Mouse (Mus musculus) ES-Bruce4 (cell line): ENCODE data around the gene Kdr. TPM values are rescaled to one million over a fixed set of nuclear protein-coding genes. Genes with fewer than 3 reads are reported as not detected.

Experiments
- H3K27ac ChIP-seq: 2 replicates; pipeline ENCODE4 v1.5.1; 2012; ENCODE audit warnings: low read length, inconsistent platforms; ENCODE audit not compliant: insufficient read depth
- H3K27me3 ChIP-seq: 2 replicates; pipeline ENCODE4 v1.6.1; 2012; ENCODE audit warnings: mild to moderate bottlenecking, low read length, inconsistent platforms; ENCODE audit not compliant: control insufficient read depth, poor library complexity, insufficient read depth, severe bottlenecking
- H3K36me3 ChIP-seq: 2 replicates; pipeline ENCODE4 v1.6.1; 2012; ENCODE audit warnings: inconsistent platforms, mild to moderate bottlenecking, low read length, moderate library complexity; ENCODE audit not compliant: control insufficient read depth, poor library complexity, insufficient read depth, severe bottlenecking
- H3K4me1 ChIP-seq: one replicate; pipeline ENCODE4 v1.8.1; 2011; ENCODE audit warnings: low read length; ENCODE audit not compliant: control insufficient read depth, insufficient read depth
- H3K4me3 ChIP-seq: 2 replicates; pipeline ENCODE4 v1.5.1; 2011; ENCODE audit warnings: low read depth, mild to moderate bottlenecking, low read length
- H3K9ac ChIP-seq: 2 replicates; pipeline ENCODE4 v1.6.1; 2012; ENCODE audit warnings: low read depth, mild to moderate bottlenecking, inconsistent platforms; ENCODE audit not compliant: poor library complexity, severe bottlenecking
- H3K9me3 ChIP-seq: replicated peaks from 2 replicates; pipeline ENCODE4 v1.6.1; 2012; ENCODE audit warnings: mild to moderate bottlenecking, low read length, inconsistent platforms; ENCODE audit not compliant: control insufficient read depth, poor library complexity, insufficient read depth, severe bottlenecking
- CTCF ChIP-seq: IDR thresholded peaks from one replicate; pipeline ENCODE4 v1.8.1; 2011; ENCODE audit warnings: low read depth, low read length
- EP300 ChIP-seq: IDR thresholded peaks from 2 replicates; pipeline ENCODE4 v1.6.1; 2011; ENCODE audit warnings: low read depth, low read length; ENCODE audit not compliant: insufficient read depth
- POLR2A ChIP-seq: IDR thresholded peaks from one replicate; pipeline ENCODE4 v1.8.1; 2011; ENCODE audit warnings: low read length; ENCODE audit not compliant: insufficient read depth
- polyA plus RNA-seq: library from polyadenylated mRNA; stranded (reverse); fragments of >200 nt; gene quantifications from 2 replicates; pipeline ENCODE4 v1.2.4, GENCODE M21; 2011; ENCODE audit warnings: low read depth; ENCODE audit not compliant: missing spikeins, insufficient read depth, insufficient read length

The Kdr gene
- polyA plus RNA-seq, result 0.46 and 0.52 TPM in 2 replicates

DNA sequence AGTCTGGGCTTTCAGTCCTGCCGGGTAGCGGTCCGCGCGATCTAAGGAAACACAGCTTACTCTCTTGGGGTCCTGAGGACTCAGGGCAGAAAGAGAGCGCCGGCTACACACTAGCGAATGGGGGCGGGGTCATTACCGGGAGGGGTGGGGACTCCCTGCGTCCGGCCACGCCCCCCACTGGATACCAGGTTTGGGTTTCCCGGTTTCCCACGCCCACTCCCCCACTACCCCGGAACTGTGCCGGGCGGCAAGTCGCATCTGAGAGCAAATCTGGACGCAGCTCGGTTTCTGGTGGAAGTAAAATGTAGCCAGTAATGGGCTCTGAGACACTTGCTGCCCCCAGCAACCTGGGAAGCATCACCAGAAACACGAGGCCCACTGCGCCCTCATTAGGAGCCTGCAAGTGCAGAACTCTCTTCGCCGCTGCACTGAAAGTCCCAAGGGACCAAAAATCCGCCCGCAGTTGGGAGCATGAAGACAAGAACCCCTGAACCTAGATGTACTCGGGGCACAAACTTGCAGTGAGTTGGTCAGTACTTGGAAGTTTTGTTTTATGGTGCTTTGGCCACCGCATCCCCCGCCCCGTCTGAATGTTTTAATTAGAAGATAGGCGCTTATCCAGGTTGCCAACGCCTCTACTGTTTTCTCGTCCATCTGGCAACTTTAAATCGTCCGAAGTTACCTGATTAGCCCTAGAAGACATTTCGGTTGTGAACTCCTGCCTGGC, at the start of gene Kdr:
Gene Kdr, minus strand, starts transcription at position 85 of the 727 bp plus-strand sequence.
- Histone ChIP-seq H3K9me3 (no peaks in the 10 kb centered on the region), H3K27ac (no peak within 1 kb of the TSS), H3K36me3 (no peaks in the 10 kb centered on the region), H3K27me3 (peaks cover 13% of the 10 kb centered on the region), H3K9ac (peak within 1 kb of the TSS; percentile 47; the same call in 1 of the 2 replicates), H3K4me1 (no peaks in the 10 kb centered on the region), H3K4me3 (peak within 1 kb of the TSS; percentile 83)
- no peak for TF ChIP-seq CTCF
- no peak for TF ChIP-seq POLR2A
- TF ChIP-seq EP300, result no peak

DNA sequence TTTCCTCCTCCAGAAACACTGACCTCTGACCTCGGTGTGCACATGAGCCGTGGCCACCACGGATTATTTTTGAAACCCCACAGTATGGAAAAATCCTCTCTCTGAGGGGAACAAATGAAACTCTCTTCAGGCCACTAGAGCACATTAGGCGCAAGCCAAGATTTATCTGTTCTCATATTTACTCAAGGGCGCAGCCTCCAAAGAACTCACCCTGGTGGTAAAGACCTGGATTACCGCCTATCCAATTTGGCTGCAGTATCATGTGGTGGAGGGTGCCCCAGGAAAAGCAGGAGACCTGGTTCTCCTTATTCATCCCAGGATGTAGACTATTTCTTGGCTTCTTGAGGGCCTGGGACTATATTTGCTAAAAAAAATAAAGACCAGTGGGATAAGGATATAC, 48.5 kb upstream of the Kdr start:
- Histone ChIP-seq H3K4me3 (no peak overlapping the region), H3K9me3 (no peaks in the 10 kb centered on the region), H3K36me3 (no peaks in the 10 kb centered on the region), H3K27me3 (no peaks in the 10 kb centered on the region), H3K4me1 (no peaks in the 10 kb centered on the region), H3K9ac (no peak overlapping the region), H3K27ac (no peak overlapping the region)
- TF ChIP-seq POLR2A, result no peak

DNA sequence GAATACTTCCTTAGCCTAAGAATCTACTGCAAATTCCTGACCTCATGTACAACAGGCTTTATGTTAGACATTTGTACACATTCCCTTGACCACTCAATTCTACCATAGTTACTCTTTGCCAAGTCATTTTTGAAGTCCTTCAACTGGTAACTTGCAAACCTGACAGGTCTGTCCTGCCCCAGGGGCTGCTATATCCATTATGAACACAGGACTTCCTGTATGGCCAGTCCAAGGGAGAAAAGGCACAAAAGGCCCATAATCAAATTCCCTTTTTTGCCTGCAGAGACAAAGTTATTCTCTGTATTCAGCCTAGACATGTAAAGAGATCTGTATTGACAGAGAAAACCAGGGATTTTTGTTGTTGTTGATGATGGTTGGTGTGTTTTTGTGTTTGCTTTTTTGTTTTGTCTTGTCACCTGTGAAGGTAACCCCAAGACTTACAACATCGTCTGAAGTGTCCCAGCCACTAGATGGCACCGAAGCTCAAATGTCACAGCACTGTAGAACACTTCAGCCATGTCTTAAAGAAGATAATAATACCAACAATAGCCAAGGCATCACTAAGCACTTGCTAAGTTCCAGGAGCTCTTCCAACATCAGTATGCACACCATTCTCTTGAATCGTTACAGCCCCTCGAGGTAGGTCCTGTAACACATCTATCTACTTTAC, 47.9 kb upstream of the Kdr start:
- TF ChIP-seq EP300 (no peak), POLR2A (no peak), CTCF (no peak)
- H3K27ac ChIP-seq, result no peak overlapping the region
- H3K4me1 ChIP-seq, result no peaks in the 10 kb centered on the region
- H3K9ac ChIP-seq, result no peak overlapping the region
- H3K4me3 ChIP-seq, result no peak overlapping the region
- no peaks in the 10 kb centered on the region for H3K27me3 ChIP-seq
- H3K9me3 ChIP-seq, result no peaks in the 10 kb centered on the region
- no peaks in the 10 kb centered on the region for H3K36me3 ChIP-seq

DNA sequence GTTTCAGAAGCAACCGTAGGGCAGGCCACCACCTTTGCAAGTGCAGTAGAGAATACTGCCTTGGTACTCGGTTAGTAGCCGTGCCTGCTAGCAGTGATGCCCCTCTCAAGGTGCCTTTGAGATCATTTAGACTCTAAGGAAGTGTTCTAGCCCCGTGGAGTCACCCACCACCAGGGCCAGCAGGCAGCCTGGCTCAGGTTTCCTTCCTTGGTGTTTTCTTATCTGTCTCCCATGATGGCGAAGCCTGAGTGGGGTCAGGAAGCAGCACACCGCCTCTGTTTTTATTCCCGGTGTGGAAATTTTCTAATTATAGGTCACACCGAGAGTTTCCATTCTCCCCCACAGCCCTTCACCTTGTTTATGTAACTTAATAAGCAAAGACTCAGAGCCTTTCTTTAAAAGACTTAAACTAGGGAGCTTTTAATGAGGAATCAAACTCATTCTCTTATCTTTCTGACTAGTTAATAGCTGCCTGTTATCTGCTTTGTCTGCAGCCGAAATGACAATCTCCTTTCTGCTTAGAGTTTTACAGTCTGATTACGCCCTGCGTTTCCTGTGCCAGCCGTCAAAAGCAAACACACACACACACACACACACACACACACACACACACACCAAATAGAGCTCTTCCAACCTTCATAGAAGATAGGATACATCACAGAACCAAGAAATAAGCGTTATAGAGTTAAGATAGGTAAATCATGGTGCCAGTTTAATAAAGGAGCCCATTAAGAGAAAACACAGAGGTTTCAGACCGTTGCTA, 44.9 kb upstream of the Kdr start:
- Histone ChIP-seq H3K9me3 (no peaks in the 10 kb centered on the region), H3K36me3 (no peaks in the 10 kb centered on the region), H3K27ac (no peak overlapping the region), H3K27me3 (no peaks in the 10 kb centered on the region), H3K4me1 (no peaks in the 10 kb centered on the region), H3K4me3 (no peak overlapping the region), H3K9ac (no peak overlapping the region)
- no peak for TF ChIP-seq CTCF
- no peak for TF ChIP-seq EP300
- no peak for TF ChIP-seq POLR2A

DNA sequence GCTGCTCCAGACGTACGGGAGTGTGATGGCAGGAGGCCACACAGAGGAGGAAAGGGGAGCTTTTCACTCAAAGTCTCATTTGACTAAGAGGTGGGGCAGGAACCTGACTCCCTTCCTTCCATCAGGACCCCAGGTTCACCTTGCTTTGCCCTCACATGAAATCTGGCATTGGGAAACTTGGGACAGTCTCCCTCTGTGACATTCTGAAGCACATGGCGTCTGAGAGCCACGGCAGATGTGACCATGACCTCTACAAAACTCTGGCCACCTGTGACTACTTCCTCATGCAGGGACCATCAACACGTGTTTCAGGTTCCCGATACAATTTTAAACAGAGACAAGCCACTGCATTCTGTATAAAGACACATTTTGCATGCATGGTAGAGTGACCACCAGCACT, 44.2 kb upstream of the Kdr start:
- H3K9me3 ChIP-seq, result no peaks in the 10 kb centered on the region
- no peak overlapping the region for H3K27ac ChIP-seq
- no peaks in the 10 kb centered on the region for H3K4me1 ChIP-seq
- H3K9ac ChIP-seq, result no peak overlapping the region
- H3K27me3 ChIP-seq, result no peaks in the 10 kb centered on the region
- no peak for TF ChIP-seq POLR2A
- no peak for TF ChIP-seq CTCF
- H3K36me3 ChIP-seq, result no peaks in the 10 kb centered on the region
- no peak overlapping the region for H3K4me3 ChIP-seq

DNA sequence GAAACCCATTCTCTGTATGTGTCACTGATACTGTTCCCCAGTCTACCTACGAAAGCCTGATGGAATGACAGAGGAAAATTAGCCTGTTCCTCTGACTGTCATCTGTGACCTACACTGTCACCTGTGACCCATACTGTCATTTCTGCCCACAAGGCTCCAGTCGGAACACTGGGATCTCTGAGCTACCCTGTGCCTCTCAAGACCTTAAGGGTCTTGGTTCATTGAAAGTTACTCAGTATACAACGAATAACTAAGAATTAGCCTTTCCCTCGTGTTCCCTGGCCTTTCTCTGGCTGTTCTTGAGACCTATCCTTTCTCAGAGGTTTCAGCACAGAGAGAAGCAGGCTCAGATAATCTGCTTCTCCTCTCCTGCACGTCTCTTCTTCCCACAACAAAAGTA, 40.1 kb upstream of the Kdr start:
- no peaks in the 10 kb centered on the region for H3K36me3 ChIP-seq
- H3K27ac ChIP-seq, result no peak overlapping the region
- H3K9ac ChIP-seq, result no peak overlapping the region
- TF ChIP-seq CTCF (no peak), POLR2A (no peak), EP300 (no peak)
- no peaks in the 10 kb centered on the region for H3K27me3 ChIP-seq
- no peak overlapping the region for H3K4me3 ChIP-seq
- no peaks in the 10 kb centered on the region for H3K9me3 ChIP-seq
- H3K4me1 ChIP-seq, result no peaks in the 10 kb centered on the region
